Mouse (Mus musculus) erythroblast, embryonic 14.5 days (primary cell): ENCODE results near the gene Tex14.

ENCODE experiments used
- GATA1 ChIP-seq: IDR thresholded peaks from 2 replicates; pipeline ENCODE4 v1.6.1; 2012; ENCODE audit warnings: low read length, inconsistent platforms, mixed read lengths
- TAL1 ChIP-seq: IDR thresholded peaks from 3 replicates; pipeline ENCODE4 v1.6.1; 2012; ENCODE audit warnings: low read length, inconsistent platforms, mixed read lengths

GRCm38 (mm10) chr11:87523466-87523865 is 118.6 kb downstream of the Tex14 start:
- TF ChIP-seq GATA1 (no peak), TAL1 (no peak)
